Mouse (Mus musculus): Measurements from ENCODE around the gene Gm21985. TPM values are rescaled to one million over a fixed set of nuclear protein-coding genes. Genes with fewer than 3 reads are reported as not detected.
A peak's percentile ranks its signal among the peaks of the same experiment; 100 is the strongest.

Gm21985 gene
- polyA plus RNA-seq, 1 experiment from 2014 or later, result not detected

- no peak overlapping the region for H3K4me2 ChIP-seq (ENCODE audit: low read depth, low read length)
- H3K4me3 ChIP-seq (ENCODE audit: low read length), result no peak overlapping the region
- H3K9ac ChIP-seq (ENCODE audit: low read depth, low read length), result no peak overlapping the region
- H3K36me3 ChIP-seq (ENCODE audit: control insufficient read depth, insufficient read depth, low read length), result no peaks in the 10 kb centered on the region
- WGBS, result 71% methylated on average over 4 of the region's 4 CpGs
- ATAC-seq, result peak; percentile 73
- H3K4me1 ChIP-seq (ENCODE audit: control insufficient read depth, insufficient read depth, low read length), result peaks cover 3% of the 10 kb centered on the region; the same call in 1 of the 2 replicates
- H3K9me3 ChIP-seq (ENCODE audit: control insufficient read depth, low read length), result no peaks in the 10 kb centered on the region
- no peaks in the 10 kb centered on the region for H3K27me3 ChIP-seq (replicated peaks; ENCODE audit: control insufficient read depth, insufficient read depth, low read length)
- H3K27ac ChIP-seq (ENCODE audit: low read length), result no peak overlapping the region
Measured at GRCm38 (mm10) chr2:112298221-112298620, 32.1 kb downstream of the Gm21985 start.

GRCm38 (mm10) chr2:112308671-112309070 lies 42.6 kb downstream of the Gm21985 start:
- no peak overlapping the region for H3K4me2 ChIP-seq (ENCODE audit: low read depth, low read length)
- no peak for ATAC-seq
- no peak overlapping the region for H3K4me3 ChIP-seq (ENCODE audit: low read length)
- 83% methylated on average over 3 of the region's 3 CpGs for WGBS
- H3K9ac ChIP-seq (ENCODE audit: low read depth, low read length), result no peak overlapping the region
- no peak overlapping the region for H3K27ac ChIP-seq (ENCODE audit: low read length)
- no peaks in the 10 kb centered on the region for H3K27me3 ChIP-seq (replicated peaks; ENCODE audit: control insufficient read depth, insufficient read depth, low read length)
- H3K4me1 ChIP-seq (ENCODE audit: control insufficient read depth, insufficient read depth, low read length), result peaks cover 5% of the 10 kb centered on the region; the same call in 1 of the 2 replicates
- no peaks in the 10 kb centered on the region for H3K36me3 ChIP-seq (ENCODE audit: control insufficient read depth, insufficient read depth, low read length)
- H3K9me3 ChIP-seq (ENCODE audit: control insufficient read depth, low read length), result no peaks in the 10 kb centered on the region

GRCm38 (mm10) chr2:112309161-112309600 lies 43.1 kb downstream of the Gm21985 start:
- H3K9me3 ChIP-seq (ENCODE audit: control insufficient read depth, low read length), result no peaks in the 10 kb centered on the region
- no peak overlapping the region for H3K9ac ChIP-seq (ENCODE audit: low read depth, low read length)
- ATAC-seq, result peak; percentile 52; the same call in 1 of the 2 replicates
- H3K4me1 ChIP-seq (ENCODE audit: control insufficient read depth, insufficient read depth, low read length), result peaks cover 5% of the 10 kb centered on the region; the same call in 1 of the 2 replicates
- WGBS, result 64% methylated on average over 10 of the region's 10 CpGs
- H3K4me2 ChIP-seq (ENCODE audit: low read depth, low read length), result no peak overlapping the region
- H3K4me3 ChIP-seq (ENCODE audit: low read length), result no peak overlapping the region
- H3K36me3 ChIP-seq (ENCODE audit: control insufficient read depth, insufficient read depth, low read length), result no peaks in the 10 kb centered on the region
- no peaks in the 10 kb centered on the region for H3K27me3 ChIP-seq (replicated peaks; ENCODE audit: control insufficient read depth, insufficient read depth, low read length)
- no peak overlapping the region for H3K27ac ChIP-seq (ENCODE audit: low read length)

- Histone ChIP-seq H3K36me3 (ENCODE audit: control insufficient read depth, insufficient read depth, low read length) (no peaks in the 10 kb centered on the region), H3K9me3 (ENCODE audit: control insufficient read depth, low read length) (no peaks in the 10 kb centered on the region), H3K4me1 (ENCODE audit: control insufficient read depth, insufficient read depth, low read length) (peaks cover 4% of the 10 kb centered on the region), H3K9ac (ENCODE audit: low read depth, low read length) (no peak overlapping the region), H3K4me3 (ENCODE audit: low read length) (no peak overlapping the region), H3K4me2 (ENCODE audit: low read depth, low read length) (no peak overlapping the region), H3K27ac (ENCODE audit: low read length) (no peak overlapping the region), H3K27me3 (replicated peaks; ENCODE audit: control insufficient read depth, insufficient read depth, low read length) (no peaks in the 10 kb centered on the region)
- 90% methylated on average over 7 of the region's 7 CpGs for WGBS
- no peak for ATAC-seq
Measured at GRCm38 (mm10) chr2:112315638-112316037, 49.5 kb downstream of the Gm21985 start.

GRCm38 (mm10) chr2:112318227-112318626 lies 52.1 kb downstream of the Gm21985 start:
- H3K4me2 ChIP-seq (ENCODE audit: low read depth, low read length), result no peak overlapping the region
- no peaks in the 10 kb centered on the region for H3K9me3 ChIP-seq (ENCODE audit: control insufficient read depth, low read length)
- H3K27me3 ChIP-seq (replicated peaks; ENCODE audit: control insufficient read depth, insufficient read depth, low read length), result no peaks in the 10 kb centered on the region
- H3K4me1 ChIP-seq (ENCODE audit: control insufficient read depth, insufficient read depth, low read length), result peaks cover 4% of the 10 kb centered on the region
- no peak overlapping the region for H3K4me3 ChIP-seq (ENCODE audit: low read length)
- no peaks in the 10 kb centered on the region for H3K36me3 ChIP-seq (ENCODE audit: control insufficient read depth, insufficient read depth, low read length)
- ATAC-seq, result peak; percentile 52; the same call in 1 of the 2 replicates
- H3K27ac ChIP-seq (ENCODE audit: low read length), result no peak overlapping the region
- no peak overlapping the region for H3K9ac ChIP-seq (ENCODE audit: low read depth, low read length)
- WGBS, result 66% methylated on average over 2 of the region's 2 CpGs

GRCm38 (mm10) chr2:112318905-112319304 lies 52.8 kb downstream of the Gm21985 start:
- H3K4me1 ChIP-seq (ENCODE audit: control insufficient read depth, insufficient read depth, low read length), result peaks cover 4% of the 10 kb centered on the region
- no peak for ATAC-seq
- 60% methylated on average over 7 of the region's 7 CpGs for WGBS
- H3K27ac ChIP-seq (ENCODE audit: low read length), result no peak overlapping the region
- H3K4me2 ChIP-seq (ENCODE audit: low read depth, low read length), result no peak overlapping the region
- no peaks in the 10 kb centered on the region for H3K9me3 ChIP-seq (ENCODE audit: control insufficient read depth, low read length)
- H3K4me3 ChIP-seq (ENCODE audit: low read length), result no peak overlapping the region
- H3K9ac ChIP-seq (ENCODE audit: low read depth, low read length), result no peak overlapping the region
- no peaks in the 10 kb centered on the region for H3K27me3 ChIP-seq (replicated peaks; ENCODE audit: control insufficient read depth, insufficient read depth, low read length)
- no peaks in the 10 kb centered on the region for H3K36me3 ChIP-seq (ENCODE audit: control insufficient read depth, insufficient read depth, low read length)

GRCm38 (mm10) chr2:112328069-112328777 lies 62.1 kb downstream of the Gm21985 start:
- ATAC-seq, result peak; percentile 21; the same call in 1 of the 2 replicates
- 80% methylated on average over 11 of the region's 11 CpGs for WGBS
- Histone ChIP-seq H3K4me2 (ENCODE audit: low read depth, low read length) (no peak overlapping the region), H3K27ac (ENCODE audit: low read length) (no peak overlapping the region), H3K9me3 (ENCODE audit: control insufficient read depth, low read length) (no peaks in the 10 kb centered on the region), H3K4me1 (ENCODE audit: control insufficient read depth, insufficient read depth, low read length) (no peaks in the 10 kb centered on the region), H3K4me3 (ENCODE audit: low read length) (no peak overlapping the region), H3K36me3 (ENCODE audit: control insufficient read depth, insufficient read depth, low read length) (no peaks in the 10 kb centered on the region), H3K9ac (ENCODE audit: low read depth, low read length) (no peak overlapping the region), H3K27me3 (replicated peaks; ENCODE audit: control insufficient read depth, insufficient read depth, low read length) (no peaks in the 10 kb centered on the region)

GRCm38 (mm10) chr2:112332051-112332898 lies 66.2 kb downstream of the Gm21985 start:
- H3K9ac ChIP-seq (ENCODE audit: low read depth, low read length), result no peak overlapping the region
- peak; percentile 89 for ATAC-seq
- peaks cover 5% of the 10 kb centered on the region; the same call in 1 of the 2 replicates for H3K36me3 ChIP-seq (ENCODE audit: control insufficient read depth, insufficient read depth, low read length)
- H3K4me2 ChIP-seq (ENCODE audit: low read depth, low read length), result no peak overlapping the region
- H3K4me3 ChIP-seq (ENCODE audit: low read length), result no peak overlapping the region
- 67% methylated on average over 4 of the region's 4 CpGs for WGBS
- no peak overlapping the region for H3K27ac ChIP-seq (ENCODE audit: low read length)
- no peaks in the 10 kb centered on the region for H3K4me1 ChIP-seq (ENCODE audit: control insufficient read depth, insufficient read depth, low read length)
- H3K27me3 ChIP-seq (replicated peaks; ENCODE audit: control insufficient read depth, insufficient read depth, low read length), result no peaks in the 10 kb centered on the region
- H3K9me3 ChIP-seq (ENCODE audit: control insufficient read depth, low read length), result no peaks in the 10 kb centered on the region

GRCm38 (mm10) chr2:112337211-112337610 lies 71.1 kb downstream of the Gm21985 start:
- Histone ChIP-seq H3K36me3 (ENCODE audit: control insufficient read depth, insufficient read depth, low read length) (peaks cover 10% of the 10 kb centered on the region; the same call in 1 of the 2 replicates), H3K4me2 (ENCODE audit: low read depth, low read length) (no peak overlapping the region), H3K9me3 (ENCODE audit: control insufficient read depth, low read length) (no peaks in the 10 kb centered on the region), H3K9ac (ENCODE audit: low read depth, low read length) (no peak overlapping the region), H3K27ac (ENCODE audit: low read length) (no peak overlapping the region), H3K27me3 (replicated peaks; ENCODE audit: control insufficient read depth, insufficient read depth, low read length) (no peaks in the 10 kb centered on the region), H3K4me3 (ENCODE audit: low read length) (no peak overlapping the region), H3K4me1 (ENCODE audit: control insufficient read depth, insufficient read depth, low read length) (no peaks in the 10 kb centered on the region)
- ATAC-seq, result no peak
- WGBS, result 93% methylated on average over 6 of the region's 6 CpGs
